Mouse (Mus musculus): ENCODE measurements around the gene Gtf3c1.

DNA sequence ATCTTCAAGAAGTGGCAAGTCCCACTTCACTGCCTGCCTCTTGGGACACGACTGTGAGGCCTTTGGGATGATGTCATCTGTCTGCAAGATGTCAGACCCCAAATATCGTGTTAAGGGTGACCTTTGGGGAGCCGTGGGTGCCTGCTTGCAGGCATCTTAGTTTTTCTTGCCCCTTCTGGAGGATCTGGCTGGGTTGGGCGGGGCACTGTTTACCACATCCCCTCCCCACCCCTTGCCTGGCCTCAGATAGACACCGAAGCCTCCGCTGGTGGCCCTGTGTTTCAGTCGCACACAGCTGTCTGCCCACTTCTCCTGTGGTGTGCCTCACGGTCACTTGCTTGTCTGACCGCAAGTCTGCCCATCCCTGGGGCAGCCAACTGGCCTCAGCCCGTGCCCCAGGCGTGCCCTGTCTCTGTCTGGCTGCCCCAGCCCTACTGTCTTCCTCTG lies 104.4 kb downstream of the Gtf3c1 start, which contains the start of gene Il21r:
- no peak for TF ChIP-seq POLR2A (IDR thresholded peaks at IDR 0.05; ENCODE audit: low read depth, low read length)
- TF ChIP-seq CTCF (conservative IDR thresholded peaks at IDR 0.05; ENCODE audit: insufficient read depth, insufficient read length, low read depth, low read length), result no peak
